Mouse (Mus musculus) heart, embryonic 12.5 days (tissue): ENCODE measurements around the gene Kcnn1. TPM values are rescaled to one million over a fixed set of nuclear protein-coding genes. Genes with fewer than 3 reads are reported as not detected.

Source experiments
- ATAC-seq: fragments of 200-750 bp; cut with Nextera tagmentation; 2 replicates; pipeline ENCODE4 v1.8.0; 2017; ENCODE audit warnings: moderate TSS enrichment, moderate library complexity; ENCODE audit not compliant: insufficient number of reproducible peaks, low FRiP score
- H3K27ac ChIP-seq: fragments of 300-500 bp; sonication (generic); 2 replicates; pipeline ENCODE4 v1.5.1; 2016; ENCODE audit warnings: mild to moderate bottlenecking, moderate library complexity; ENCODE audit not compliant: poor library complexity, severe bottlenecking
- H3K27me3 ChIP-seq: fragments of 300-500 bp; sonication (generic); replicated peaks from 2 replicates; pipeline ENCODE4 v1.6.1; 2016; ENCODE audit warnings: mild to moderate bottlenecking, moderate library complexity
- H3K36me3 ChIP-seq: fragments of 300-500 bp; sonication (generic); 2 replicates; pipeline ENCODE4 v1.6.1; 2016; ENCODE audit warnings: mild to moderate bottlenecking, moderate library complexity
- H3K4me1 ChIP-seq: fragments of 300-500 bp; sonication (generic); replicated peaks from 2 replicates; pipeline ENCODE4 v1.6.1; 2016; ENCODE audit warnings: mild to moderate bottlenecking
- H3K4me2 ChIP-seq: fragments of 300-500 bp; sonication (generic); 2 replicates; pipeline ENCODE4 v1.6.1; 2016; ENCODE audit warnings: mild to moderate bottlenecking, moderate library complexity
- H3K4me3 ChIP-seq: fragments of 300-500 bp; sonication (generic); 2 replicates; pipeline ENCODE4 v1.5.1; 2016; ENCODE audit warnings: mild to moderate bottlenecking
- H3K9ac ChIP-seq: fragments of 300-500 bp; sonication (generic); 2 replicates; pipeline ENCODE4 v1.6.1; 2016; ENCODE audit warnings: mild to moderate bottlenecking, moderate library complexity
- H3K9me3 ChIP-seq: fragments of 300-500 bp; sonication (generic); replicated peaks from 2 replicates; pipeline ENCODE4 v1.6.1; 2016; ENCODE audit warnings: mild to moderate bottlenecking, moderate library complexity
- WGBS: fragments of 180-500 bp; shearing (Covaris S2); methylation state at CpG from one replicate; pipeline ENCODE4 v1.1.7; 2016; 5-methylcytosine and 5-hydroxymethylcytosine counted together
- polyA plus RNA-seq: library from polyadenylated mRNA; unstranded; fragments of >200 nt; fragmentation: Nextera tagmentation; extraction: Ambion mirVana; gene quantifications from 2 replicates; pipeline ENCODE4 v1.2.1, GENCODE M21; 2016

Kcnn1 gene
- 1.7 and 1.8 TPM in 2 replicates for polyA plus RNA-seq

- WGBS = under 1% methylated on average over 55 of the region's 55 CpGs
- no peak for ATAC-seq
- peaks cover 3% of the 10 kb centered on the region for H3K36me3 ChIP-seq
- peaks cover 38% of the 10 kb centered on the region for H3K4me1 ChIP-seq
- H3K27me3 ChIP-seq = peaks cover 35% of the 10 kb centered on the region
- H3K4me2 ChIP-seq = peak within 1 kb of the TSS; percentile 90
- H3K9ac ChIP-seq = peak within 1 kb of the TSS; percentile 69
- H3K27ac ChIP-seq = no peak within 1 kb of the TSS
- peak within 1 kb of the TSS; percentile 59 for H3K4me3 ChIP-seq
- no peaks in the 10 kb centered on the region for H3K9me3 ChIP-seq
Measured at GRCm38 (mm10) chr8:70862824-70863641, at the start of gene Kcnn1. Gene Kcnn1 (minus strand): TSS chr8:70863258.

DNA sequence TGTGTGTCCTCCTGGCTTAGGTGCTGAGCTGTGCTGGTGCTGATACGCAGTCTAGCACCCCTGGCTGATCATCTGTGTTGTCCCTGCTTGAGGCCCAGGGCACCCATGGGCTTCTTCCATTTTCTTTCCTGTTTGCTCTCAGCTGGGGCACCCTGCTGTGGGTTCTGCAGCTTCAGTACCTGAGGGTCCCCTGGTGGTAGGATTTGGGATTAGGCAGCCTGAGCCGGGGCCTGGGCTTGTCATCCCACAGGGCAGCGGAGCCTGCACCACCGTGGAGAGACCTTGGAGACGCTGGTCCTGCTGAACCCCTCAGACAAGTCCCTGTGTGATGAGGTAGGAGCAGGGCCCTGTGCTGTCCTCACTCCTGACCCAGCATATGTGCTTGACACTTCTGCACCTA is 48.5 kb upstream of the Kcnn1 start:
- 77% methylated on average over 5 of the region's 5 CpGs for WGBS
- H3K27ac ChIP-seq = no peak overlapping the region
- H3K4me1 ChIP-seq = peaks cover 14% of the 10 kb centered on the region
- peaks cover 66% of the 10 kb centered on the region for H3K36me3 ChIP-seq
- no peaks in the 10 kb centered on the region for H3K9me3 ChIP-seq
- H3K27me3 ChIP-seq = no peaks in the 10 kb centered on the region
- H3K9ac ChIP-seq = no peak overlapping the region
- H3K4me2 ChIP-seq = no peak overlapping the region
- ATAC-seq = no peak
- no peak overlapping the region for H3K4me3 ChIP-seq

DNA sequence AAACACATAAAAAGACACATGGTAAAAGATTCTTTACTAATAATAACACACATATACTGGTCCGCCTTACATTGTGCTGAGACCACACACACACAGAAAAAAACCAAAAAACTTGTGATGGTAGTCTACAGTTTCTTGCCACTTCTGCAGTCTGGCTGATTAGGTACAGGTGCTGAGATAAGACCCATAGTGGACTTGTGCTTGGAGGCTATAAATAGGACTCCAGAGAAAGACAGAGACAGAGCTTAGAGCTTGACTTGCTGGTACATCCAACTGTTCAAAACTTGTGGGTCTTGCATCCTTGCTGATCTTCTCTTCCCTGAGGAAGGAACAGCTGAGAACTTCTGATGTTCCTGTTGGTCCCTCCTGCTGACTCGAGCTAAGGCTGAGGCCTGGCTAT is 44.5 kb upstream of the Kcnn1 start:
- no peak for ATAC-seq
- Histone ChIP-seq H3K4me3 (no peak overlapping the region), H3K9ac (peak overlapping the region; percentile 51; the same call in 1 of the 2 replicates), H3K27ac (no peak overlapping the region), H3K4me1 (peaks cover 22% of the 10 kb centered on the region), H3K9me3 (no peaks in the 10 kb centered on the region), H3K27me3 (peaks cover 16% of the 10 kb centered on the region), H3K36me3 (peaks cover 25% of the 10 kb centered on the region), H3K4me2 (peak overlapping the region; percentile 35; the same call in 1 of the 2 replicates)
- WGBS = 76% methylated on average over 2 of the region's 2 CpGs

- Histone ChIP-seq H3K27me3 (peaks cover 20% of the 10 kb centered on the region), H3K4me3 (peak within 1 kb of the TSS; percentile 88), H3K27ac (peak within 1 kb of the TSS; percentile 90), H3K4me1 (peaks cover 22% of the 10 kb centered on the region), H3K36me3 (peaks cover 11% of the 10 kb centered on the region), H3K9ac (peak within 1 kb of the TSS; percentile 90), H3K4me2 (peak within 1 kb of the TSS; percentile 86), H3K9me3 (no peaks in the 10 kb centered on the region)
- WGBS = under 1% methylated on average over 70 of the region's 86 CpGs
- peak; percentile 87 for ATAC-seq
Measured at GRCm38 (mm10) chr8:70905831-70906736, 43.0 kb upstream of the Kcnn1 start, which contains the start of gene Map1s. Gene Map1s (plus strand): TSS chr8:70905932.

DNA sequence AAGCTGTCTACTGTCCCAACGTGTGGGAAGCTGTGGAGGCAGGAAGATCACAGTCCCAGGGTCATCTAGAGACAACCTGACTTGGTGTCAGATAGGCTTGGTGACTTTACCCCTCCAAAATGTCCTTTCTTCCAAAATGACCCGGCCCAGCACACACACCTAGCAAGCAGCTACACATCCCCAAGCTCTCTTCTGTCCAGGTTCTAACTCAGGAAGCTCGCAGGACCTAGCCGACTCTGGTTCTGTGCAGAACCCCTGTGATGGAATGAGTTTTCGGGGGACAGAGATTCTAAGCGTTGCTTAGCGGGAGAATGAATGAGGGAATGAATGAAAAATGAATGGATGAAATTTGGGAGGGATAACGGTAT is 42.4 kb upstream of the Kcnn1 start:
- Histone ChIP-seq H3K27me3 (peaks cover 20% of the 10 kb centered on the region), H3K9me3 (no peaks in the 10 kb centered on the region), H3K36me3 (peaks cover 5% of the 10 kb centered on the region; the same call in 1 of the 2 replicates), H3K9ac (peak overlapping the region; percentile 90), H3K4me2 (peak overlapping the region; percentile 86), H3K4me1 (peaks cover 22% of the 10 kb centered on the region), H3K4me3 (peak overlapping the region; percentile 88), H3K27ac (peak overlapping the region; percentile 90; the same call in 1 of the 2 replicates)
- no peak for ATAC-seq
- WGBS = 18% methylated on average over 8 of the region's 8 CpGs

DNA sequence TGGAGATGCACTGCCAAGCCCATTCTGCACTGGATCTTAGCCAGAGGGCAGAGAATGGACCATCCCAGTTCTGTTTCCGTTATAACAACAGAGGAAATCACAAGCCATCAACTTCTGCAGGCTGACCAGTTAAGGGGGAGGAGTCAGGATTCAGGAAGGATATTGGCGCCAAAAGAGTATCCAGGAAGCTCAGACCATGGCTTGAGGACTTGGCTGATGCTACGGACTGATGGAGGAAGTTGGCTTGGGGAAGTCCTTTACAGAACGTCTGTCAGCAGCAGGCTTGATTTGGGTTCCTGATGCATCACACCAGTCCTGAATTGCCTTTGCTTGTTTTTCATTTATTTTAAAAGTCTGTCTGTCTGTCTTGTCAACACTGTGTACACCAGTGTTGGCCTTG is 41.5 kb upstream of the Kcnn1 start:
- WGBS = 55% methylated on average over 4 of the region's 4 CpGs
- H3K27me3 ChIP-seq = peaks cover 20% of the 10 kb centered on the region
- H3K9me3 ChIP-seq = no peaks in the 10 kb centered on the region
- ATAC-seq = no peak
- no peak overlapping the region for H3K4me3 ChIP-seq
- no peak overlapping the region for H3K9ac ChIP-seq
- H3K36me3 ChIP-seq = peaks cover 4% of the 10 kb centered on the region; the same call in 1 of the 2 replicates
- no peak overlapping the region for H3K27ac ChIP-seq
- peaks cover 22% of the 10 kb centered on the region for H3K4me1 ChIP-seq
- H3K4me2 ChIP-seq = no peak overlapping the region

GRCm38 (mm10) chr8:70903582-70903981 is 40.5 kb upstream of the Kcnn1 start:
- Histone ChIP-seq H3K36me3 (no peaks in the 10 kb centered on the region), H3K4me1 (peaks cover 22% of the 10 kb centered on the region), H3K27ac (no peak overlapping the region), H3K27me3 (peaks cover 20% of the 10 kb centered on the region), H3K4me3 (no peak overlapping the region), H3K4me2 (no peak overlapping the region), H3K9me3 (no peaks in the 10 kb centered on the region), H3K9ac (no peak overlapping the region)
- ATAC-seq = no peak

DNA sequence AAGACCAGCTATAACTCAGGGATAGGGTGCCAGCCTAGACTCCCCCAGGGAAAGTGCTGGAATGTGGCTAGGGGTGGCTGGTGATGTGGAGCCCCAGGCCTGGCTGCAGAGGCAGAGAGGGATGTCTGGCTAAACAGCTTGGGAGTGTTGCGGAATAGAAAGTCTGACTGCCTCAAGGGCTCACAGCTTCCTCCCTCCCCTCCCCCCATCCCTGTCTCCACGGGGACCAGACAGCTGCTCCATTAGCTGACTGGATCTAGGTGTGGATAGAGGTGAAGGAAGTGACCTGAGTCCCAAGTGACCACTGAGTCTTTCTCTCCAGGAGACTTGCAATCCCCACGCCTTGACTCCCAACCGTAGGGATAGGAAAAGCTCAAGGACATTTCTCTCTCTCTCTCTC is 40.1 kb upstream of the Kcnn1 start:
- Histone ChIP-seq H3K4me1 (peaks cover 27% of the 10 kb centered on the region), H3K9ac (no peak overlapping the region), H3K36me3 (no peaks in the 10 kb centered on the region), H3K9me3 (no peaks in the 10 kb centered on the region), H3K4me2 (no peak overlapping the region), H3K27me3 (peaks cover 20% of the 10 kb centered on the region), H3K4me3 (no peak overlapping the region), H3K27ac (no peak overlapping the region)
- 42% methylated on average over 4 of the region's 4 CpGs for WGBS
- no peak for ATAC-seq

- Histone ChIP-seq H3K4me3 (no peak overlapping the region), H3K36me3 (no peaks in the 10 kb centered on the region), H3K27me3 (peaks cover 20% of the 10 kb centered on the region), H3K4me2 (no peak overlapping the region), H3K9ac (no peak overlapping the region), H3K27ac (no peak overlapping the region), H3K4me1 (peaks cover 19% of the 10 kb centered on the region), H3K9me3 (no peaks in the 10 kb centered on the region)
- ATAC-seq = no peak
- WGBS = 40% methylated on average over 5 of the region's 5 CpGs
Measured at GRCm38 (mm10) chr8:70902211-70902610, 39.2 kb upstream of the Kcnn1 start.

DNA sequence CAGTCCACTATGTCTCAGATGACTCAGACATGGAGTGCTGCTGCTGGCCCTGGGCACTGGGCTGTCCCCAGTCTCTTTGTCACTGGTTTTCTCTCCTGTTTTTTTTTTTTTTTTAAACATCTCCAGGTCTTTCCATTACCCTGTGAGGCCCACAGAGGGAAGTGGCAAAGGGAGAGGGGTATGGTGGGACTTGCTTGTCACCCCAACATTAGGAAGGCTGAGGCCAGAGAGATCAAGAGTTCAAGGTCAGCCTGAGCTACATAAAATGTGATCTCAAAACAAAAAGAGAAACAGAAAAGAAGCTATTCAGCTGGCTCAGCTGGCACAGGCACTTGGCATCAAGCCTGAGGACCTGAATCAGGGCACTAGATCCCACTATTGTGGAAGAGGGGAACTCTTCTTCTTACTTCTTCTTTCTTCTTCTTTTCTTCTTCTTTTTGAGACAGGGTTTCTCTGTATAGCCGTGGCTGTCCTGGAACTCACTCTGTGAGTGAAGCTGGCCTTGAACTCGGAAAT is 37.9 kb upstream of the Kcnn1 start:
- Histone ChIP-seq H3K36me3 (peaks cover under 1% of the 10 kb centered on the region), H3K9me3 (no peaks in the 10 kb centered on the region), H3K4me2 (no peak overlapping the region), H3K9ac (no peak overlapping the region), H3K27ac (no peak overlapping the region), H3K27me3 (peaks cover 20% of the 10 kb centered on the region), H3K4me1 (peaks cover 16% of the 10 kb centered on the region), H3K4me3 (no peak overlapping the region)
- no peak for ATAC-seq
- WGBS = 77% methylated on average over 2 of the region's 2 CpGs

- ATAC-seq = no peak
- no peak overlapping the region for H3K9ac ChIP-seq
- H3K4me3 ChIP-seq = no peak overlapping the region
- H3K27ac ChIP-seq = no peak overlapping the region
- H3K27me3 ChIP-seq = peaks cover 18% of the 10 kb centered on the region
- H3K4me1 ChIP-seq = peaks cover 19% of the 10 kb centered on the region
- H3K36me3 ChIP-seq = peaks cover 18% of the 10 kb centered on the region
- no peaks in the 10 kb centered on the region for H3K9me3 ChIP-seq
- 74% methylated on average over 2 of the region's 2 CpGs for WGBS
- no peak overlapping the region for H3K4me2 ChIP-seq
Measured at GRCm38 (mm10) chr8:70899226-70899625, 36.2 kb upstream of the Kcnn1 start.
